Mouse (Mus musculus) CH12.LX (cell line): Measurements from ENCODE around the gene Ndufs2. TPM values are rescaled to one million over a fixed set of nuclear protein-coding genes. Genes with fewer than 3 reads are reported as not detected.
A peak's percentile ranks its signal among the peaks of the same experiment; 100 is the strongest.

Experiments used
- DNase-seq: peaks from one replicate; pipeline ENCODE4 v3.0.0-alpha.2; 2013; ENCODE audit errors: extremely low read depth
- H3K27ac ChIP-seq: 2 replicates; pipeline ENCODE4 v1.5.1; 2012; ENCODE audit warnings: low read depth, mild to moderate bottlenecking, control low read depth, moderate library complexity; ENCODE audit not compliant: insufficient read depth
- H3K27me3 ChIP-seq: replicated peaks from 2 replicates; pipeline ENCODE3; 2012; ENCODE audit warnings: inconsistent platforms
- H3K36me3 ChIP-seq, 2 experiments: replicated peaks in 1 of 2; 2 replicates each; pipeline versions ENCODE3 to v1.6.1; 2012; ENCODE audit warnings: inconsistent platforms in 1 of 2, low read length in 1 of 2, mild to moderate bottlenecking in 1 of 2, mixed read lengths in 1 of 2, moderate library complexity in 1 of 2; ENCODE audit not compliant: control insufficient read depth in 1 of 2, insufficient read depth in 1 of 2
- H3K4me1 ChIP-seq, 2 experiments: 2 replicates each; pipeline ENCODE4 v1.6.1; 2012; ENCODE audit warnings: inconsistent platforms in 1 of 2, moderate library complexity in 1 of 2; ENCODE audit not compliant: insufficient read depth in 2 of 2, control insufficient read depth in 1 of 2
- H3K4me2 ChIP-seq: 2 replicates; pipeline ENCODE4 v1.6.1; 2012; ENCODE audit warnings: low read depth, mild to moderate bottlenecking, control low read depth; ENCODE audit not compliant: poor library complexity, insufficient read depth, severe bottlenecking
- H3K4me3 ChIP-seq, 3 experiments: fragments of 150-350 bp in 1 of 3; sonication (generic) in 1 of 3; replicated peaks in 1 of 3; 2 replicates each; pipeline versions ENCODE3 to v1.5.1; 2011 to 2012; ENCODE audit warnings: low read depth in 2 of 3, low read length in 2 of 3, mild to moderate bottlenecking in 2 of 3, moderate library complexity in 2 of 3, control low read depth in 1 of 3, improper control_type of control experiment in 1 of 3, inconsistent platforms in 1 of 3, mixed read lengths in 1 of 3; ENCODE audit not compliant: poor library complexity in 1 of 3
- H3K79me2 ChIP-seq: replicated peaks from 2 replicates; pipeline ENCODE4 v1.6.1; 2012; ENCODE audit warnings: mild to moderate bottlenecking, moderate library complexity; ENCODE audit not compliant: control insufficient read depth, poor library complexity, insufficient read depth, severe bottlenecking; ENCODE audit errors: extremely low read depth
- H3K9ac ChIP-seq: 2 replicates; pipeline ENCODE4 v1.6.1; 2012; ENCODE audit warnings: low read depth, mild to moderate bottlenecking, control low read depth, moderate library complexity; ENCODE audit not compliant: insufficient read depth
- H3K9me3 ChIP-seq: replicated peaks from 2 replicates; pipeline ENCODE3; 2012; ENCODE audit warnings: low read length, inconsistent platforms, mixed read lengths
- CHD1 ChIP-seq: IDR thresholded peaks from 2 replicates; pipeline ENCODE4 v1.6.1; 2012; ENCODE audit warnings: low read depth, low read length, improper control_type of control experiment, inconsistent platforms
- CTCF ChIP-seq, 2 experiments: IDR thresholded peaks in 1 of 2; conservative IDR thresholded peaks in 1 of 2; 2 replicates each; pipeline ENCODE4 v1.5.1; 2011 to 2012; ENCODE audit warnings: low read depth in 2 of 2, low read length in 2 of 2, improper control_type of control experiment in 1 of 2, inconsistent platforms in 1 of 2, mild to moderate bottlenecking in 1 of 2, moderate library complexity in 1 of 2
- E2F4 ChIP-seq: IDR thresholded peaks from 2 replicates; pipeline ENCODE4 v1.6.1; 2011; ENCODE audit warnings: low read depth, low read length, improper control_type of control experiment; ENCODE audit not compliant: insufficient replicate concordance
- ELF1 ChIP-seq: IDR thresholded peaks from 2 replicates; pipeline ENCODE4 v1.6.1; 2014; ENCODE audit warnings: low read depth, mild to moderate bottlenecking, inconsistent platforms, low read length, improper control_type of control experiment
- JUND ChIP-seq: conservative IDR thresholded peaks from 2 replicates; pipeline ENCODE4 v1.6.1; 2011; ENCODE audit warnings: low read depth, low read length, improper control_type of control experiment
- NELFE ChIP-seq: IDR thresholded peaks from 2 replicates; pipeline ENCODE4 v1.6.1; 2011; ENCODE audit warnings: low read depth, low read length, improper control_type of control experiment
- RCOR1 ChIP-seq: conservative IDR thresholded peaks from 2 replicates; pipeline ENCODE4 v1.6.1; 2012; ENCODE audit warnings: low read depth, mild to moderate bottlenecking, inconsistent platforms, low read length, improper control_type of control experiment
- SIN3A ChIP-seq: IDR thresholded peaks from 2 replicates; pipeline ENCODE4 v1.6.1; 2012; ENCODE audit warnings: low read length, improper control_type of control experiment, inconsistent platforms
- dilution Hi-C: fragments of 300-500 bp; cut with MboI; formaldehyde crosslinking; loops from 2 replicates; pipeline ENCODE4 v1.14.3; 2020; ENCODE audit warnings: low sequenced_read_pairs; ENCODE audit not compliant: extremely low pct_unique_long_range_greater_than_20kb, extremely low pct_ligation_motif_present
- in situ Hi-C: fragments of 300-500 bp; cut with MboI; formaldehyde crosslinking; loops from 3 replicates; pipeline ENCODE4 v1.14.3; 2019; ENCODE audit warnings: low sequenced_read_pairs, low pct_ligation_motif_present, low pct_unique_long_range_greater_than_20kb, mixed read lengths
- polyA plus RNA-seq: library from polyadenylated mRNA; unstranded; fragments of >175 nt; gene quantifications from 2 replicates; pipeline ENCODE4 v1.2.1, GENCODE M21; 2012; ENCODE audit warnings: low read depth; ENCODE audit not compliant: insufficient read length
- total RNA-seq, 2 experiments: library from RNA; depleted of rRNA; stranded (reverse); fragments of 300-350 nt in 1 of 2; fragments of >200 nt in 1 of 2; gene quantifications; 2 replicates each; pipeline ENCODE4 v1.2.3; 2012 to 2014

Ndufs2 gene
- total and polyA plus RNA-seq, 3 experiments: 242 to 265 (median 242) TPM

GRCm38 (mm10) chr1:171265971-171266744 lies 15.0 kb upstream of the Ndufs2 start:
- peak overlapping the region; percentile 35 for H3K4me2 ChIP-seq
- peaks cover 15% of the 10 kb centered on the region for H3K27me3 ChIP-seq
- H3K9ac ChIP-seq: no peak overlapping the region
- TF ChIP-seq SIN3A (no peak), NELFE (no peak), CHD1 (no peak), ELF1 (no peak), JUND (no peak)
- TF ChIP-seq, all 38 proteins: peak for 0
- no peak overlapping the region for H3K4me3 ChIP-seq
- no peaks in the 10 kb centered on the region for H3K79me2 ChIP-seq
- dilution Hi-C loops (no loop called here), in situ Hi-C loops (no loop called here)
- H3K27ac ChIP-seq: no peak overlapping the region
- peaks cover 0 to 11% of the 10 kb centered on the region in 2 experiments; a peak in 2 of 4 replicates for H3K4me1 ChIP-seq
- no peaks in the 10 kb centered on the region for H3K9me3 ChIP-seq
- DNase-seq: no peak
- H3K36me3 ChIP-seq: no peaks in the 10 kb centered on the region

GRCm38 (mm10) chr1:171263666-171264461 lies 12.7 kb upstream of the Ndufs2 start:
- Histone ChIP-seq H3K79me2 (no peaks in the 10 kb centered on the region), H3K27ac (no peak overlapping the region), H3K4me2 (no peak overlapping the region), H3K27me3 (peaks cover 36% of the 10 kb centered on the region), H3K9me3 (no peaks in the 10 kb centered on the region), H3K4me3 (no peak overlapping the region), H3K36me3 (no peaks in the 10 kb centered on the region), H3K9ac (no peak overlapping the region), H3K4me1 (0 out of 4 replicates have a peak, but pooled peaks cover 0 to 5% of the 10 kb centered on the region in 2 experiments)
- no peak for DNase-seq
- peak in 1 of 2 experiments; percentile 46; a peak in 2 of 4 replicates for TF ChIP-seq CTCF (conservative IDR thresholded peaks at IDR 0.05 in 1 of 2, IDR thresholded peaks at IDR 0.05 in 1 of 2; ENCODE audit: low read depth in 2 of 2, low read length in 2 of 2)
- TF ChIP-seq JUND: no peak
- in situ Hi-C loops (no loop called here), dilution Hi-C loops (no loop called here)

- DNase-seq: no peak
- Histone ChIP-seq H3K4me3 (no peak overlapping the region), H3K36me3 (no peaks in the 10 kb centered on the region), H3K27me3 (peaks cover 40% of the 10 kb centered on the region), H3K79me2 (no peaks in the 10 kb centered on the region), H3K4me2 (no peak overlapping the region), H3K4me1 (0 out of 4 replicates have a peak, but pooled peaks cover 0 to 5% of the 10 kb centered on the region in 2 experiments), H3K9me3 (no peaks in the 10 kb centered on the region), H3K27ac (no peak overlapping the region), H3K9ac (no peak overlapping the region)
- in situ Hi-C loops (no loop called here), dilution Hi-C loops (no loop called here)
- TF ChIP-seq RCOR1 (no peak), E2F4 (no peak)
Observed at GRCm38 (mm10) chr1:171263185-171263611, 12.0 kb upstream of the Ndufs2 start.
